Mouse (Mus musculus) E14TG2a.4 (cell line): Measurements from ENCODE around the gene Evi5.

ENCODE experiments used
- H3K27me3 ChIP-seq: 2 replicates; pipeline ENCODE4 v1.6.1; 2014; ENCODE audit warnings: low read length, control low read depth; ENCODE audit not compliant: insufficient read depth
- H3K36me3 ChIP-seq: 2 replicates; pipeline ENCODE4 v1.6.1; 2014; ENCODE audit warnings: low read length, control low read depth; ENCODE audit not compliant: insufficient read depth
- H3K4me1 ChIP-seq: replicated peaks from 2 replicates; pipeline ENCODE4 v1.6.1; 2014; ENCODE audit warnings: low read depth, low read length, control low read depth
- H3K4me3 ChIP-seq: replicated peaks from 2 replicates; pipeline ENCODE4 v1.5.1; 2014; ENCODE audit warnings: mild to moderate bottlenecking, low read length
- H3K9me3 ChIP-seq: 2 replicates; pipeline ENCODE4 v1.6.1; 2014; ENCODE audit warnings: low read length, control low read depth
- CTCF ChIP-seq: conservative IDR thresholded peaks from 2 replicates; pipeline ENCODE4 v1.5.1; 2014; ENCODE audit warnings: low read length
- NANOG ChIP-seq: IDR thresholded peaks from 2 replicates; pipeline ENCODE4 v1.6.1; 2014; ENCODE audit warnings: borderline replicate concordance, low read length, mixed read lengths
- POU5F1 ChIP-seq: IDR thresholded peaks from 2 replicates; pipeline ENCODE4 v1.6.1; 2014; ENCODE audit warnings: low read length, borderline replicate concordance

The Evi5 gene

DNA sequence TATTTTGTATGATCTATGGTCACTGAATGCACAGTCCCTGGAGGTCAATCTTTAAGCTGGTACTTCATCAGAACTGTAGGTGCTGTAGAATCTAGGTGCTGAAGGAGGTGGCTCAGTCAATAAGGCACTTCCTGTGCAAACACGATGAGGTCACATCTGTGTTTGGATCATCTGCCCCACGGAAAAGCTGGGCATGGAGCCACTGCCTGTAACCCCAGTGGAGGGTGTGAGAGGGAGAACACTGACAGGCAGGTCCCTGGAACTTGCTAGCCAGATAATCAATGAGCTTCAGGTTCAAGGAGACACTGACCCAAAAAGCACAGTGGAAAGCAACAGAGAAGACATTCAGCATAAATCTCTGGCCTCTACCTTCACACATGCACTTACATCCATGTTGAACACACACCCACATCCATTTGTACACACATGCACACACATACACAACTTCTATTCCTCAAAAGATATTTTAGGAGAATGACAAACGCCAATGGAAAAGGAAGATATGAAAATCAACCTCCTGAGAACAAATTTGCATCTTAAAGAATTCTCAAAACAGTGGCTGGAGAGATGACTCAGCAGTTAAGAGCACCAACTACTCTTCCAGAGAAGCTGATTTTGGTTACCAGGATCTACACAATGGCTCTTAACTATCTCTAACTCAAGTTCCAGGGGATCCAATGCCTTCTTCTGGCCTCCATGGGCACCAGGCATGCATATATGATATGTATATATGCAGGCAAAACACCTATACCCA, 35.8 kb downstream of the Evi5 start:
- Histone ChIP-seq H3K9me3 (no peaks in the 10 kb centered on the region), H3K4me1 (peaks cover 23% of the 10 kb centered on the region), H3K36me3 (peaks cover 17% of the 10 kb centered on the region), H3K4me3 (no peak overlapping the region), H3K27me3 (no peaks in the 10 kb centered on the region)
- no peak for TF ChIP-seq NANOG
- TF ChIP-seq CTCF = no peak
- no peak for TF ChIP-seq POU5F1

DNA sequence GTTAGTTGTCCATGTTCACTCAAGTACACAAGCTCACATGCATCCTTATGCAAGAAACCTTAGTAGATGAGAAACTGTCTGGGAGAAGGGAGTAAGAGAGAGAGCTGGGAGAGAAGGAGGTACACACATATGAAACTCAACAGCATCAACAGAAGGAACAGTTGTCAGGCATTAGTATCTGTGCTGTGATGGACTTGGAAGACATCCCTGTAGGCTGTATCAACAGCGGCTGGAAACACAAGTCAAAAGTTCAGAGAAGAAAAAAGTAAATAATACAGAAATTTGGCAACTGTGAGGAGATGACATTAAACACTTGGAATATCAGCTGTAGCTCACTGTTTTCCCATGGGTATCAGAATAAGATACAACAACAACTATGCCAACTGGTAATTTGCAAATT, 40.6 kb downstream of the Evi5 start:
- no peaks in the 10 kb centered on the region for H3K36me3 ChIP-seq

DNA sequence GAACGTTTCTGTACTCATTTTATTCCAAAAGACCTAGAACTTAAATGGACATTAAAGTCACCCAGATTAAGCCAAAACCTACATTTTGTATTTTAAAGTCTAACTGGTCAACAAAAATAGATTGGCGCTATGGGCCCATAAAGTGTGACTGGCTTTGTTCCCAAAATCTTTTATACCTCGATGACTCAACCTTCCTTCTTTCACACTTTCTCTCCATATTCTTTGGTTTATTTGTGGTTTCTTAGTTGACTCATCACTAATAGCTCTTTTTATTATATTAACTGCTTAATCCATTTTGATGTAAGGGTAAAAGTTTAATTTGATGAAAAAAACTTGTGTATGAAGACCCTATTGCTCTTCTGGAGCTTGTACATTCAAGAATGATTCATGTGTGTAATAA, 43.6 kb downstream of the Evi5 start:
- Histone ChIP-seq H3K9me3 (no peaks in the 10 kb centered on the region), H3K36me3 (0 out of 2 replicates have a peak, but pooled peaks cover 4% of the 10 kb centered on the region), H3K4me1 (peaks cover 14% of the 10 kb centered on the region), H3K27me3 (no peaks in the 10 kb centered on the region), H3K4me3 (no peak overlapping the region)
- no peak for TF ChIP-seq POU5F1
- no peak for TF ChIP-seq CTCF
- no peak for TF ChIP-seq NANOG

More for the DNA sequence above, 40.6 kb downstream of the Evi5 start:
- H3K9me3 ChIP-seq = no peaks in the 10 kb centered on the region
- TF ChIP-seq POU5F1 = no peak
- TF ChIP-seq CTCF = no peak
- TF ChIP-seq NANOG = no peak
- H3K4me1 ChIP-seq = peaks cover 30% of the 10 kb centered on the region
- no peaks in the 10 kb centered on the region for H3K27me3 ChIP-seq
- H3K4me3 ChIP-seq = no peak overlapping the region

DNA sequence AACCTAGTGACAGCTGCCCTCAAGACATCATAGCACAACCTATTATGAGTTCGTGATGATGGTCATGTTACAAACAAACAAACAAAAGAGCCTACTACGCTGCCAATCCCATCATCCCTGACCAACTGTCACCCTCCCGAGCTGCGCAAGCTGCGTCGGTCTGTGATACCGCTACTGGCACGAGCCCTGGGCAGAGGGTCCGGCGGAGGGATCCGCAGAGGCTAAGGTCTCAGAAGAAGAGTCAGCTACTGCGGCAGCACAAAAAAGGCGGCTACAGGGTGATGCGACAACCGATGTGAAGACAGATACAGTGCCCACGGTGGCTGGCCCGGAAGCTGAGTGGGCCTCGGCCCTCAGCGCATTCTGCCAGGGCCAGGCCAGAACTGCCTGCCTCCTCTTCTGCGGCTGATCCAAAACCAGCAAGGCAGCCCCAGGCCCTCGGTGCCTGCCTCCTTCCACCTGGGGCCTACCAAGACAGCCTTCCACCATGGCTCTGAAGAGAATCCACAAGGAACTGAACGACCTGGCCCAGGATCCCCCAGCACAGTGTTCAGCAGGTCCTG, 44.8 kb downstream of the Evi5 start, which contains the start of gene Ube2d2b:
Gene Ube2d2b (plus strand): TSS at position 102 of the 563 bp plus-strand sequence.
- Histone ChIP-seq H3K4me3 (peak within 1 kb of the TSS; percentile 59), H3K36me3 (0 out of 2 replicates have a peak, but pooled peaks cover 4% of the 10 kb centered on the region), H3K9me3 (no peaks in the 10 kb centered on the region), H3K27me3 (no peaks in the 10 kb centered on the region), H3K4me1 (peaks cover 18% of the 10 kb centered on the region)
- TF ChIP-seq CTCF = no peak
- no peak for TF ChIP-seq POU5F1
- no peak for TF ChIP-seq NANOG

DNA sequence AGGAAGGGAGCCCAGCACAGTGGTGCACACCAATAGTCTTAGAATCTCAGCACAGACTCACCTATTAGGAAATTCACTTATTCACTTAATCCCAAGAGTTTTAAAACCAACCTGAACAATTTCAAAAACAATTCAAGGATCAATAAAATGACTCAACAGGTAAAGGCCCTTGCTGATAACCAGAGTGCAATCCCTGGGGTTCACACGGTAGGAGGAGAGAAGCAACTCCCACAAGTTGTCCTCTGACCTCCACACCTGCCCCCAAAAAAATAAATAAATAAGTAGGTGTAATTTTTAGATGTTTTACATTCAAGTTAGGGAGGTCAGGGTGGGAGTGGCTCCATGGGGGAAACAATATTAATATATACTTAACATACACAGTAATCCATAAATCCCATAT, 52.4 kb downstream of the Evi5 start:
- Histone ChIP-seq H3K4me3 (no peak overlapping the region), H3K4me1 (peaks cover 11% of the 10 kb centered on the region), H3K27me3 (no peaks in the 10 kb centered on the region), H3K36me3 (peaks cover 11% of the 10 kb centered on the region), H3K9me3 (no peaks in the 10 kb centered on the region)
- TF ChIP-seq CTCF (no peak), POU5F1 (no peak), NANOG (no peak)

DNA sequence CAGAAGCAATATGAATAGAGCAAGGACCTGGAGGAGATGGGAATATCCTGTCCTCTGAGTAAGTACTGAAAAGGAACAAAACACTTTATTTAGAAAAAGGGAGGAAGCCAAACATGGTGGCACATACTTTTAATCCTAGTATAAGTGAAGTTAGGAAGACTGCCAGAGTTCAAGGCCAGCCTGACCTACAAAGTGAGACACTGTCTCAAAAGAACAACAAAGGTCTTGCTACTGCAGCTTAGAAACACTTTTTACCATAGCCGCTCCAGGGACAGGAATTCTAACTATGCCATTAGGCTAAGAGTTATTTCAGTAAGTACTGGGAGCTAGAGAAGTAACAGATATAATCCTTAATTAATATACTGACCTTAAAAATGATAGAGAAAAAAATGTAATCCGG, 60.3 kb downstream of the Evi5 start:
- Histone ChIP-seq H3K4me3 (no peak overlapping the region), H3K27me3 (no peaks in the 10 kb centered on the region), H3K9me3 (no peaks in the 10 kb centered on the region), H3K36me3 (peaks cover 52% of the 10 kb centered on the region), H3K4me1 (no peaks in the 10 kb centered on the region)
- TF ChIP-seq NANOG (no peak), CTCF (no peak), POU5F1 (no peak)

DNA sequence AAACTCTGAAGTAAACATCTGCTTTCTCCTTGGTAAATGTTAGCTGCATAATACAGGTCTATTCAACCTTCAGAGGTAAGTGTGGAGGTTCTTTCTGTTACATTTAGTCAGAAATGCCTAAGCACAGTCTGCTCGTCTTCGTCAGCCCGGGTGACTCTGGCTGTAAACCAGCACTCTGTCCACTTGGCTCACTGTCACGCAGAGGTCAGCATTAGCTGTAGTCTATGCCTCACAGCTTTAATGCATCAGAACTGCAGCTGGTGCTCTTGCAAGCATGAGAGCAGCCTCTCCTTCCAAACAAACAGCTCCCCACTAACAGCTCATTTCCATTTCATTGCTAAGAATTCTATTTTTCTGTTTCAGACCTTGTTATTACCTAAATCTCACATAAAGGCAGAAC, 67.4 kb downstream of the Evi5 start:
- Histone ChIP-seq H3K4me3 (no peak overlapping the region), H3K9me3 (no peaks in the 10 kb centered on the region), H3K27me3 (no peaks in the 10 kb centered on the region), H3K4me1 (no peaks in the 10 kb centered on the region), H3K36me3 (peaks cover 13% of the 10 kb centered on the region; the same call in 1 of the 2 replicates)
- no peak for TF ChIP-seq POU5F1
- TF ChIP-seq CTCF = no peak
- TF ChIP-seq NANOG = no peak

DNA sequence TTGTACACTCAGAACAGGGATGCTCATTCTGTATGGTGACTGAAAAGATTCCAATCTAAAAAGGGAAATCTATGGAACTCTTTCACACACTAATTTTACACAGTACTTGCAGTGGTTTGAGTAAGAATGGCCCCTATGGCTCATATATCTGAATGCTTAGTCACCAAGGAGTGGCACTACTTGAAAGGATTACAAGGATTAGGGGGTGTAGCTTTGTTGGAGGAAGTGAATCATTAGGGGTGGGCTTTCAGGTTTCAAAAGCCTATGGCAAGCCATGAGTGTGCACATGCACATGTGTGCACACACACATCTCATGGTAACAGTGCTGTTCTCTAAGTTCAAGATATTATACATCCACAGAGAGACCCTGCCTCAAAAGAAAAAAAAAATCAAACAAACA, 72.3 kb downstream of the Evi5 start:
- no peaks in the 10 kb centered on the region for H3K9me3 ChIP-seq
- H3K4me1 ChIP-seq = no peaks in the 10 kb centered on the region
- no peak overlapping the region for H3K4me3 ChIP-seq
- H3K27me3 ChIP-seq = no peaks in the 10 kb centered on the region
- TF ChIP-seq POU5F1 = no peak
- no peak for TF ChIP-seq CTCF
- TF ChIP-seq NANOG = no peak
- H3K36me3 ChIP-seq = peaks cover 18% of the 10 kb centered on the region

DNA sequence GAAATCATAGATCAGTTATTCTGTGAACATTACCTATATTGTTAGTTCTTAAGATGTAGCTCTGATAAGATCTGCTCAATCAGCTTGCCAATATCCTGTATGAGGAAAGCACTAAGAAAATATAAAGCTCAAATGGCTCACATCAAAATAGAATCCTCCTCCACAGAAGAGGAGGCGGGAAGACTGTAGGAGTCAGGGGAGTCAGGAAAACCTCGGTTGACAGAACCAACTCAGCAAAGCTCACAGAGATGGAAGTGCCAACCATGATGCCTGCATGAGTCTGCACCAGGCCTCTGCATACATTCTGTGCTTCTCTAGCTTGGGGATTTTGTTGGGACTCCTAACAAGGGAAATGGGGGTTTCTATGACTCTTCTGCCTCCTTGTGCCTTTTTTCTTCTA, 73.7 kb downstream of the Evi5 start:
- Histone ChIP-seq H3K4me3 (no peak overlapping the region), H3K4me1 (no peaks in the 10 kb centered on the region), H3K27me3 (no peaks in the 10 kb centered on the region), H3K9me3 (no peaks in the 10 kb centered on the region), H3K36me3 (peaks cover 28% of the 10 kb centered on the region)
- TF ChIP-seq POU5F1 (no peak), NANOG (no peak), CTCF (no peak)
